Mouse (Mus musculus) embryonic fibroblast, embryonic 13.5 days (primary cell): Measurements from ENCODE around the gene Rundc3a.

ENCODE experiments used
- CTCF ChIP-seq: IDR thresholded peaks from 2 replicates; pipeline ENCODE4 v1.5.1; 2011; ENCODE audit warnings: mild to moderate bottlenecking, control low read depth, low read length, moderate library complexity, borderline replicate concordance; ENCODE audit not compliant: insufficient read depth
- POLR2A ChIP-seq: IDR thresholded peaks from 2 replicates; pipeline ENCODE4 v1.6.1; 2011; ENCODE audit warnings: low read depth, mild to moderate bottlenecking, control low read depth, low read length, moderate library complexity

- TF ChIP-seq CTCF (no peak), POLR2A (no peak)
These were observed 40.7 kb downstream of the Rundc3a start for GRCm38 (mm10) chr11:102433866-102434265.
